Mouse (Mus musculus) CH12F3 (cell line): Measurements from ENCODE around the gene Msi2.

Experiments used
- in situ Hi-C: fragments of 300-500 bp; cut with MboI; formaldehyde crosslinking; loops from 2 replicates; pipeline ENCODE4 v1.14.3; 2020; ENCODE audit warnings: low sequenced_read_pairs

Gene Msi2

GRCm38 (mm10) chr11:88524437-88524789 is 193.9 kb downstream of the Msi2 start:
- in situ Hi-C loops, result no loop called here

- in situ Hi-C loops, result no loop called here
Observed at GRCm38 (mm10) chr11:88523921-88524320, 194.4 kb downstream of the Msi2 start.

DNA sequence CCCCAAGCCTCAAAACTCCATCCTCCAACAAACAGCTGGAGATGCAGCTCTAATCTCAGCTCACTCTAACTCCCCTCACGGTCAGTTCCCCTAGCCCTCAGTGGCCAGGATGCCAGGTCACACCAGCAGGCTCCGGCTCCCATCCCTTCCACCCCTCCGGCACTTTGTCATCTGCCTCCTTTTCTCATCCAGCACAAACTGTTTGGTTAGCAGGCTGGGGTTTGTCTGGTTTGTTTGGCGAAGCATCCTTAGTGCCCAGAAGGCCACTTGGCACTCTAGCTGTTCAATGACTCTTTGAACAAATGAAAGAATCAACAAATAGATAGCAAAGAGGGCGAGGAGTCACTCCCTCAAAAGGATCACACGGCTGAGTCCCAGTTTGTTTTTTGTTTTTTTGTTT is 194.8 kb downstream of the Msi2 start:
- in situ Hi-C loops, result no loop called here

- in situ Hi-C loops, result no loop called here
Observed at GRCm38 (mm10) chr11:88522114-88522513, 196.2 kb downstream of the Msi2 start.

GRCm38 (mm10) chr11:88520951-88521730 is 197.2 kb downstream of the Msi2 start:
- in situ Hi-C loops, result no loop called here

DNA sequence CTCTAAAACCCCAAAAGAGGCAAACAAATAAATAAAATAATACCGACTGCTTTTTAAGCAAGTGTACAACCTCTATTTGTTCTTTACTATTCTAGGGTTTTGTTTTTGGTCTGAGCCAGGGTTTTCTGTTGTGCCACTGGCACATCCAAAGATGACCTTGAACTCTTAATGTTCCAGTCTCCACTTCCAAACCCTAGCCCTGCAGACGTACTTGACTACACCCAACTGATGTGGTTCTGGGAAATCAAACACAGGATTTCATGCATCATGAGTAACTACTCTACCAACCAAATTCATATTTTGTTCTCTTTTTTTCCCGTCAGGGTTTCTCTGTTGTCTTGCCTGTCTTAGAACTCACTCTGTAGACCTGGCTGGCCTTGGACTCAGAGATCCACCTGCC is 200.0 kb downstream of the Msi2 start:
- in situ Hi-C loops, result no loop called here

DNA sequence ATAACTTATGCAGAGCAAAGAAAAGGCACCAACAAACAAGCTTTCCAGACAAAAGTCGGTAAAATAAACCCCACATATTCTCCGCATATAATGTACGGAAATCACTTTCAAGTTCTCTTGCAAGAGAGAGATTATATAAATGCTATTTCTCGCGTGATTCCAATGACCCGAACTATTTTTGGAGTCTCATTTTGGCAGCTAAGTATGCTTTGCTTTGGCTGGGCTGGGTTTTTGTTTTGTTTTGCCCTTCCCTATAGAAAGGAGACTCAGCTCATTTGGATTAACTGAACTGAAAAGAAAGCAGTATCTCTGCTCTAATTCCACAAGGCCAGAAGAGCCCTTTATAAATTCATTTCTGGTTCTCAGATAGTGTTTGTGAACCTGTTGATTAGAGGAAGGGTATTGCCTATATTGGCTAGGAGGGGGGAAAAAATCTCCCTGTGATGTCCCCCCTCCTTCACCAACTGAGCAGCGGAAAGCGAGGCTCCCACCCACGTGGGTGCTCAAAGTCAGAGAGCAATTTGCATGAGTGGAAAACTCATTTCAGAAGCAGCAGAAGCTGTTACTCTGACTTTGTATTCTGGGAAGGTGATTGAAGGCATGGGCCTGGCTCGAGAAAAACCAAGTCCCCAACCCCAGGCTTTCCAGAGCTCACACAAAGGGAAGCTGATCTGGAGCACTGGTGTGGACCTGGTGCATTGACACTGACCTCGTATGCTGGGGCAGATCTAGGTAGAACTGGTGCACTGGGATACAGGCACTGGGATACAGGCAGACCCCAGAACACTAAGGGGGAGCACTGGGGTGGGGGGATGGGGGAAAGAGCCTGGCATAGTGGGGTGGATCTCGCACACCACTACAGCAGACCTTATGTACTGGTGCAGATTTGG is 201.5 kb downstream of the Msi2 start:
- in situ Hi-C loops, result no loop called here

- in situ Hi-C loops, result no loop called here
Observed at GRCm38 (mm10) chr11:88515736-88516583, 202.4 kb downstream of the Msi2 start.

- in situ Hi-C loops, result no loop called here
Observed at GRCm38 (mm10) chr11:88515267-88515666, 203.0 kb downstream of the Msi2 start.

- in situ Hi-C loops, result no loop called here
Observed at GRCm38 (mm10) chr11:88514151-88514926, 204.0 kb downstream of the Msi2 start.

- in situ Hi-C loops, result no loop called here
Observed at GRCm38 (mm10) chr11:88512580-88512979, 205.7 kb downstream of the Msi2 start.

DNA sequence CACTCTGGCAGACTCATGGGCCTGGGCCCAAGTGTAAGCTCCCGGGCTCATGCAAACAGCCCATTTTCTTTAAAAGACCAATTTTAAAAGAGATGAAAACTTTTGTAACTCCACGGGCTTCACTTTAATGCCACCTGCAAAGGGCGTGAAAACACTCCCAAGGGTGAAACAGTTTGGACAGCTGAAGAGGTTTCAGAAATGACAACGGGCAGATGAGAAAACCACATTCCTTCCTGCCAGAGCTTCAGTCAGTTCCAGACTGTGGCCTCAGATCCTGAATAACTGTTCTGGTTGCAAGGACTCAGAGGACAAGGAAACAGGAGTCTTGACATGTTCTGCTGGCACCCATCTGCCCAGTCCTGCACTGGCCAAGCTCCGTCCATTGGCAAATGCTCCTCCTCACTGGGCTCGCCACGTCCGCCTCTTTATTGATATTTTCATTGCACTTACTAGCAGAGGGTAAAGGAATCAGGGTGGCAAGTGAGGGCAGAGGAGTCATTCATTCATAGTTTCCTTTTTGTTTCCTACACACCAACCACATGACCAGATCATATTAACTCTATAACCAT is 207.9 kb downstream of the Msi2 start:
- in situ Hi-C loops, result no loop called here

DNA sequence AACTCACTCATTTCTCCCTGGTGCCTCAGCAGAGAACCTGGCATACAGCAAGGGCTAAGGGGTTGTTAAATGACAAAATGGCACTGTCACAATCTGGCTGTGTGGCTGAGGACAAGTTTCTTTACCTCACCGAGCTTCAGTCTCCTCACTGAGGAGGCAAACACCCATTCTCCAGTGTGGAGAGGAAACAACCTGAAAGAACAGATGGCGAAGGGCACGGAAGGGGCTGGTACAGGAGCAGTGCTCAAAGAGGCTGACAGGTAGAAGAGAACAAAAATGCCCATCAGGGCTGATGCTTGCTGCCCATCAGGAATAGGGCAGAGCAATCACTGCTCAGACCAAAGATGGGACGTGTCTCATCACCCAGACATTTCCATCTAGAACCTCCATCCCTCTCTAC is 208.8 kb downstream of the Msi2 start:
- in situ Hi-C loops, result no loop called here

DNA sequence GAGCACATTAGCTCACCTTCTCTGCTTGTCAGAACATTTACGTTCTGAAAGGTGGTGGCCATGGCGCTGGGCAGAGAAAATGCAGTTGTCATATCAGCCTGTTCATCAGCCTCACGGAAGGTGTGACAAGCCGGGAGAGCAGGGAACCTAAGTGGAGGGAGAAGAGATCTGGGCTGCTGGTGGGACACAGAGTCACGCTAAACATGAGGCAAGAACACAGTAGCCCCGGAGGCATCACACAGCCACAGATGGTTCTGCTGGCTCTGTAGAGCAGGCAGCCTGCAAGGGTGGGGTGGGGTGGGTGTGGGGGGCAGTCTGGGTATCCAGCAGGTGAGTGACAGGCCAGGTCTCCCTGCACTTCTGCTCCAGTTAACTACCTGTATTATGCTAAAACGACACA is 210.2 kb downstream of the Msi2 start:
- in situ Hi-C loops, result no loop called here

GRCm38 (mm10) chr11:88506544-88507419 is 211.5 kb downstream of the Msi2 start:
- in situ Hi-C loops, result no loop called here

GRCm38 (mm10) chr11:88506109-88506508 is 212.2 kb downstream of the Msi2 start:
- in situ Hi-C loops, result no loop called here

GRCm38 (mm10) chr11:88502566-88502965 is 215.7 kb downstream of the Msi2 start:
- in situ Hi-C loops, result no loop called here

GRCm38 (mm10) chr11:88498491-88498890 is 219.8 kb downstream of the Msi2 start:
- in situ Hi-C loops, result no loop called here

GRCm38 (mm10) chr11:88496460-88496859 is 221.9 kb downstream of the Msi2 start:
- in situ Hi-C loops, result no loop called here
